Mouse (Mus musculus) cerebellum, adult (tissue): ENCODE measurements around the gene Tsx.
"Not testable (repeated sequence)": the region's sequence is repeated elsewhere in the genome, so short reads cannot be mapped to it uniquely, and the experiment has no call there.

Source experiments
- ATAC-seq: cut with Nextera tagmentation; 2 replicates; pipeline ENCODE4 v1.9.2; 2017; ENCODE audit warnings: mild to moderate bottlenecking, moderate library complexity, mixed read lengths; ENCODE audit not compliant: insufficient number of reproducible peaks, low FRiP score, low TSS enrichment

Gene Tsx

DNA sequence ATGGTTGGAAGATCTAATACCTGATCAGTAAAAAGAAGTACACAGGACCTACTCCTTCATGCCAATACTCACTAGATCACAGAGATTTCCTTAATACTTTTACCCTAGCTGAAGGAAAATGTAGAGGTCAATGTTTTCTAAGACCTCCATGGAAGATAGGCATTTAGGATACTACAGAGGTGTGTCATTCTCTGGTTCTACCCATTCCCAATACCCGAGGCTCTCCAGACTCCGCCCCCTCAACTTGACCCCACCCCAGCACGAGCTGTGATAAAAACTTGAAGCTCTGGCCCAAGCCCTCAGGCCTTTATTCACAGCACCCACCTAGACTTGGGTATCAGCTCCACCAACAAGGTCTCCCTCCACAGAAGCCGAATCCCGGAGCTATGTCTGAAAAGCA, at the start of gene Tsx:
Gene Tsx (plus strand): TSS at position 301 of the 400 bp plus-strand sequence.
- ATAC-seq, result no peak

DNA sequence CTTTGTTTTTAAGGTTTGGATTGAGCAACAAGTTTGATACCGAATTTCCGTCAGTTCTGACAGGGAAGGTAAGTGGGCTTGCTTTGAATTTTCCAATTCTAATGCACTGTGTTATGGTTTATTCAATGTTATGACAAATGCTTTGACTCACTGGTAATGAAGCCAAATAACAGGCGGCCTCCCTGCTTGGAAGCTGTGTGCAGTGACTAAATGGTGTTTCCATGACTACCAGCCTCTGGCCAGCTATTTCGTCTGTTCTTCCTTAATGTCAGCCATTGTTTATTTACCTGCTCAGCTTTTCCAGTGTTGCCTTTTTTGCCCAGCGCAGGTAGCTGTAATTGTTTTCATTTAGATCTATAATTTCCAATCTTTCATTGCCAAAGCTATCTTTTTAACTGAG, 48.1 kb upstream of the Tsx start:
- no peak for ATAC-seq

DNA sequence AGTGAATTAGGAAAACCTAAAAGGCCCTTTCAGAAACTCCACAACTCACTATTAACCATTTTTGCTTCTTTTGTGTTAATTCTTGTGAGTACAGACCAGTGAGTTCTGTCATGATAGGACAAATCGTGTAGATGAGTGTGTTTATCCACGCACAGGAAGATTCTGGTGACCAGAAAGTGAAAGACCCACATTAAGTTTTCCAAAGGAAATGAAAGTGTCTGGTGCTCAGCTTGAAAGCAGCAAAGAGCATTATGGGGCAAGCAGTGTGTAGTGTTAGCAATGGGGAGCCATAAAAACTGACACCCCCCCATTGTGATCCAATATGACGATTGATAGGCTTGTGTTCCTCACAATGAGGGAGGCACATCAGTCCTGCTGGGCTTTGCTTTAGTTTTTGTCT, 45.6 kb upstream of the Tsx start:
- no peak for ATAC-seq

DNA sequence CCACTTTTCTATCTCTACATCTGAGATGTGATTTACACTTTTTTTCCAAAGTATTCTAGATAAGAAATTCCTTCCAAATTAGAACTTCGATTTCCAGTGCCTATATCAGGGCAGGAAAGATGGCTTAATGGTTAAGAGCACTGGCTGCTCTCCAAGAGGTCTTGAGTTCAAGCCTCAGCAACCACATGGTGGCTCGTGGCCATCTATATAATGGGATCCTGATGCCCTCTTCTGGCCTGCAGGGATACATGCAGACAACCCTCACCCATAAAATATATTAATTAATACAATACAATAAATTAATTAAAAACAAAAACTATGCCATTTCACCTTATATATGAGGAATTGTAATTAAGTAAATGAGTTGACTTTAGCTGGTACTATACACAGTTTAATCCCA, 43.0 kb upstream of the Tsx start:
- no peak for ATAC-seq

DNA sequence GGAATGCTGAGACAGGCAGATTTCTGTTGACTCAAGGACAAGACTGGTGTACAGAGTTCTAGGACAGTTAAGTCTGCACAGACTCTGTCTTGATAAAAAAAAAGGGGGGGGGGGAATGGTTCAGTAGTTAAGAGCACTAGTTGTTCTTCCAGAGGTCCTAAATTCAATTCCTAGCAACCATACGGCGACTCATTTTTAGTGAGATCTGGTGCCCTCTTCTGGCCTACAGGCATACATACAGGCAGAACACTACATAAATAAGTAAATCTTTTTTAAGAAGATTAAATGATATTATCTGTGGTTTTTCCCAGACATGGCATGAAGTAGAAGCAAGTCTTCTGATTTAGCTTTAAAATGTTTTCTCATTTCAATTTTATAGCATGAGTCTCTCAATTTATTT, 42.6 kb upstream of the Tsx start:
- no peak for ATAC-seq

DNA sequence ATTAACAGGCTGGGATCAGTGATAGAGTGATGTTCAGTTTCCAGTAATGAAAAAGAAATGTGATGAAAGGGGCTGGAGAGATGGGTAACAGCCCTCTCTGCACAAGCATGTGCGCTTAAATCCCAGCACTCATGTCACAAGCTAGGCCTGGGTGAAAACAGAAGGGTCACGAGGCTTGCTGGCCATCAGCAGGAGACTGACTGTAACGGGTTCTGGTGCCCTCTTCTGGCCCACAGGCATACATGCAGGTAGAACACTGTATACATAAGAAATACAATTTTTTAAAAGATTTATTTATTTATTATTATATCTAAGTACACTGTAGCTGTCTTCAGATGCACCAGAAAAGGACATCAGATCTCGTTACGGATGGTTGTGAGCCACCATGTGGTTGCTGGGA, 40.0 kb upstream of the Tsx start:
- no peak for ATAC-seq

DNA sequence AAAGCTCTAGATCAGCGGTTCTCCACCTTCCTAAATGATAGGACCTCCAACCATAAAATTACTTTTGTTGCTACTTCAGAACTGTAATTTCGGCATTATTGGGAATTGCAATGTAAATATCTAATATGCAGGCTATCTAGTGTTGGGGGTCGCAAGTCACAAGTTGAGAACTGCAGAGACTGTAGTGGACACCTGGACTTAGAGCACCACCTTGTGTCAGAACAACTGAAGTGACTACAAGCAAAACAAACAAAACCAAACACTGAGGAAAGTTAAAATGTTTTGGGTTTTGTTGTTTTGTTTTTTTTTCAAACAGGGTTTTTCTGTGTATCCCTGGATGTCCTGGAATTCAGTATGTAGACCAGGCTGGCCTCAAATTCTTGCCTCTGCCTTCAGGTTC, 29.7 kb upstream of the Tsx start:
- no peak for ATAC-seq

DNA sequence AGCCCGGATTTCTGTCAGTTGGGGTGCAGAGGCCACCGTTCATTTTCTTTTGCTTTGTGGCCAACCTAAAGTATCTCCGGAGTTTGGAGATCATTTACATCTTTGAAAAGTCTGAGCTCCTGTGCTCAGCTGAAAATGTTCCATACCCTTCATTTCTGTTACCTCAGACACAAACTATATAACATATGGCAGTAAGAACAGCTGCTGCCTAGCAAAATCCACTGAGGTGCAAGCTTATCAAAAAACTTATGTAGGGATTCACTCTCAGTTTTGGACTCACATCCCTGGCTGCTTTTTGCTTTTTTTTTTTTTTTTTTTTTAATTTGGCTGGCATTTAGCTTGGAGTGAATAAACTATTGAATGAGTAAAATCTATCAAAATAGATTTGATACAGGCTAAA, 26.1 kb upstream of the Tsx start:
- ATAC-seq, result no peak

DNA sequence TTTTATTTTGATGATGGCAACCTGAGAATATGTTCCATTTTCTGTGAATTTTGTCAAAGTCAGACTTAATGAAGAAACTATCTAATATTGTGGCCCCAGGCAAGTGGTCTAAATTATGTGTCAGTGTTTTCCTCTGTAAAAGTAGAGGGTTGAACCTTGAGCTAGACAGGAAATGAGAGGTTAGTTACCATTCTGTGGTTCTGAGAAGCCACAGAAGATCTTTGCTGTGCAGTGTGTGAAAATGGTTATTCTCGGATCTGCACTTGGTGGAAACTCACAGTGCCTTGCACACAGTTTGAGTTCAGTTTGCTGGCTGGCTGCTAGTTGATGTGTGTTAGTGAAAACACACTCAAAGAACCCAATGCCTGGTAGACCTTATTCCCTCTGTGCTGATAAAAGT, 20.4 kb upstream of the Tsx start:
- ATAC-seq, result no peak

DNA sequence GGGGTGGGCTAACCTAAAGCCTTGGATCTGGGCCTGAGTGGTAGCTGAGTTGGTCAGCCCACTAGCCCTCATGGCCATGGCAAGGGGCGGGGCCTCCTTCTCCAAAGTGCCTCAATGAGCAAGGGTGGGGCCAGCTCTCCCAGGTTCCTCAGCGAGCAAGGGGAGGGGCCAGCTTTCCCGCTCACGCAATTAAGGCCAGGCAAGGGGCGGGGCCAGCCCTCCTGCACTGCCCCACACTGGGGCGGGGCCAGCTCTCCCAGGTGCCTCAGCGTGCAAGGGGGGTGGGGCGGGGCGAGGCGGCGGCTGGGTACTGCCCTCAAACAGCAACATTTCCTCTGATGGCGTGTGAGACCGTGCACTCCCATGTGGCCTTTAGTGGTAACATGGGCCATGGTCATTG, 9.2 kb upstream of the Tsx start:
- no peak for ATAC-seq

DNA sequence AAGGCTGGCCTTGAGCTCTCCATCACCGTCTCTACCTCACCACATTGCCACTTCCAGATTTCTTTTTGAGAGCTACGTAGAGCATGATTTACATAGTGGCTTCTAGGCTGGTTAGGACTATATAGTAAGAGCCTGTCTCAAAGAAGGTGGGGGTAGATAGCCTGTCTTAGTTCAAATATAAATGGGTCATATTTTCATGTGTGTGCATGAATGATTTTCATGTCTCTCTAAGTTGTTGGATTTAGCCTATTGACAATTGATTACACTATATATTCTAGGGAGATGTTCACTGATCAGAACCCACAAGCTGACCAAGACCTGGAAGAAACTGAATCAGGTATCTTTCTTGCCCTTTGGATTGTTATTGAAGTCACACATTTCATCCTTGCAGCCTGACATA, 7.4 kb downstream of the Tsx start, which contains the start of gene Gm26992:
Gene Gm26992 (plus strand): TSS at position 301 of the 400 bp plus-strand sequence.
- ATAC-seq, result no peak

DNA sequence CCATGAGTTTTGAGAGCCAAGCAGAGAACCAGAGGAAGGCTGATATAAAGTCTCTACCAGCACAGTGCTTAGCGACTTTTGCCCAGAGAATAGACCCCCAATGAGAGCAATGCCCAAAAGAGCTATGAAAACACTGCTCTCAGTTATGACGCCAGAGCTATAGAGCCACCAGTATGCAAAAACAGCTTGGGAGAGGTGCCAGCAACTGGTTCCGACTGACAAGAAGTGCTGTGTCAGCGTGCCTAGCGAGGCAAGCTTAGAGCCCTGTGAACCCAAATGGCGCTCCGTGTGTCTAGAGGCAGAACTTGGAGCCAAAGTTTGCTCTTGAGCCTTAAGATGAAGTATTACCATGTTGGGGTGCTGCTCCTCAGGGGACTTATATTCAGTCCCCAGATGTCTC, 13.4 kb downstream of the Tsx start:
- ATAC-seq, result no peak

DNA sequence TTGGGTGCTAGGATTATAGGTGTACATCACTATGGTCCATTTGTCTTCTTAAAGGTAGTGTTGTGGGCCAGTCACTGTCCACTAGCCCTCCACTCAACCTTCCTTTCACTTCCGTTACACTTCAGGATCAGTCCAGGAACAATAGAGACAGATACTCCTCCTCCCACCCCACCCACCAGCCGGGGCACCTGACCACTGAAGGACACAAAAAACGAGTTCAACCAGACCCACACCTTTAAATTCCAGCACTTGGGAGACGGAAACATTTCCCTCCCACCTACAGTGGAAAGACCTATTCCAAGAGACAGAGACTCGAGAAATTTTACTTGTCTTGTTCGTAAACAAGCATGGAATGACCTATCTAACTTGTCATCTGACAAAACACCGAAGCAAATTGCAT, 18.0 kb downstream of the Tsx start:
- no peak for ATAC-seq

DNA sequence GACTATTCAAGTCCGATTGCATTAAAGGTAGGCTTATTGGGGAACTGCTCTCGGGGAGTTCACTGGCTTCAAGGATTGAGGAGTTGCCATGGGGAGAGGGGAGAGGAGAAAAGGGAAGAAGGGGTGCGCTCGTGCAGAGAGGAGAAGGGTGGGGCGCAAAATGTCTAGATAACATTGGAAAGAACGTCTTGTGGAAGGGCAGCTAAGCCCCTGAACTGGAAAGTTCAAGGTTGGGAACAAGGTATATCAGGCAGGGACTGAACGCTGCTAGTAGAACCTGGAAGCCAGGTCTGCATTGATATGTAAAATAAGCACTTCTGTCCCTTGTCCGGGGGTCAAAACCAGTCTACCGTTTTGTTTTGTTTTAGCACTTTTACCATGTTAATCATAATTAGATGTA, 23.8 kb downstream of the Tsx start:
- ATAC-seq, result no peak

DNA sequence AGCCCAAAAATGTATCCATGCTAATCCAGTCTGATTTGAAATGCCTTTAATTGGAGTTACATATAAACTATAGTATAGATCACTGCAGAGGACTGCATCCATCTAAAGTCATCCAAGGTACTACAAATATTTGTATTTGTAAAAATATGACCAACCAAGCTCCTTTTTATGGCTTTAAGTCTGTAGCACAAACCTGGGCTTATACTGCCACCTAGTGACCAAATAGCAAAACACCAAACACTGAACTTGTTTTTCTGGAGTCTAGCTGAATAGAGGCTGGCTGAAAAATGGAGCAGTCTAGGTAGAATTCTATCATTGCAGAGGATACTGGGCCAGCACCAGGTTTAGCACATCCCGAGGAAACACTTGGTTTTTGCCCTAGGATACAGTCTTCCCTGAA, 26.5 kb downstream of the Tsx start:
- ATAC-seq, result 0 out of 2 replicates have a peak, but pooled peaks have one; percentile 31

DNA sequence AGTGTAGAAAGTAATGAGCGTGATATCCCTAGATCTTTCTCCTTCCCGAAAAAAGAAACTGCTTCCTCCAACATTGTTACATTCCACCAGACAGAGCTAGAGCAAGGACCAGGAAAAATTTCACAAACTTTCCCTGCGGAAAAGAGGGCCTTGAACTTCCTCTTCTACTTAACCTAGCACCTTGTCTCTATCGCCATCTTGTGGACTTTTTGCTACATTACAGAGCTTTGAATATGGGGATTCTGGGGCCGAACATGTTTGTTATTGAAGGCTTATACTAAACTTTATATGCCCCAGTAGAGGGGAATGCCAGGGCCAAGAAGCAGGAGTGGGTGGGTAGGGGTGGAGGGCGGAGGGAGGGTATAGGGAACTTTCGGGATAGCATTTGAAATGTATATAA, 29.5 kb downstream of the Tsx start:
- ATAC-seq, result no peak

DNA sequence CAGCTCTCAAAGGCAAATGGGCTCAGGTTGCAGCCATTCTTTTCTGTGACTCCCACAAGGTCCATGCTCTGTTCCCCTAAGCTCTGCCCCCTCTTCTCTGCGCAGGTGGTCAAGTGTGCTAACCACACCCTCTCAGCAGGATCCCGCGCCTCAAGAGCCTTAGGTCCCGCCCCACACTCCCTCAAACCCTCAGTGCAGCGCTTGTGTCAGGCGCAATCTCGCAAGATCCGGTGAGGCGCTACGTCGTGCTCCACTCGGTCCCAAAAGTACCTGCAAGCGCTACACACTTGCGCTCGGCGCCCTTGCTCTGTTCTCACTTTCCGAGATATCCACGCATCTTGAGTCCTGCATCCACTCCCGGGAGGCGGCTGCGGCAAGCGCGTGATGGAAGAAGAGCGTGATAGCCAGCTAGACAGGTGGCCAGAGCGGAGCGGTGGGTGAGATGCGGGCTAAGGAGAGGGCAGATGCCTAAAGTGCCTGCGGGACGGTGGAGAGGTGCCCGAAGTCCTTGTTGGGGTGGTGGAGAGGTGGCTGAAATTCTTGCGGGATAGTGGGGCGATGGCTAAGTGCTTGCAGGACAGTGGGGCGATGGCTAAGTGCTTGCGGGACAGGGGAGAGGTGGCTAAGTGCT, 33.4 kb downstream of the Tsx start:
- ATAC-seq, result peak; percentile 36; the same call in 1 of the 2 replicates

DNA sequence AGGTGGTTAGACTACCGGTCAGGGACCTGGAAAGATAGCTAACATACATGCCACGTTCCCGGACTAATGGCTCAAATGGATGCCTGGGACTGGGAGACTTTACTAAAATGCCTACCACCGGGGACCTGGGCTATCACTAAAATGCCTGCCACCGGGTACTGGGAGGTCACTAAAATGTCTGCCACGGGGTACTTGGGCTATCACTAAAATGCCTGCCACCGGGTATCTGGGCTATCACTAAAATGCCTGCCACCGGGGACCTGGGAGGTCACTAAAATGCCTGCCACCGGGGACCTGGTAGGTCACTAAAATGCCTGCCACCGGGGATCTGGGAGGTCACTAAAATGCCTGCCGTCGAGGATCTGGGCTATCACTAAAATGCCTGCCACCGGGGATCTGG, 34.2 kb downstream of the Tsx start:
- not testable (repeated sequence) for ATAC-seq

DNA sequence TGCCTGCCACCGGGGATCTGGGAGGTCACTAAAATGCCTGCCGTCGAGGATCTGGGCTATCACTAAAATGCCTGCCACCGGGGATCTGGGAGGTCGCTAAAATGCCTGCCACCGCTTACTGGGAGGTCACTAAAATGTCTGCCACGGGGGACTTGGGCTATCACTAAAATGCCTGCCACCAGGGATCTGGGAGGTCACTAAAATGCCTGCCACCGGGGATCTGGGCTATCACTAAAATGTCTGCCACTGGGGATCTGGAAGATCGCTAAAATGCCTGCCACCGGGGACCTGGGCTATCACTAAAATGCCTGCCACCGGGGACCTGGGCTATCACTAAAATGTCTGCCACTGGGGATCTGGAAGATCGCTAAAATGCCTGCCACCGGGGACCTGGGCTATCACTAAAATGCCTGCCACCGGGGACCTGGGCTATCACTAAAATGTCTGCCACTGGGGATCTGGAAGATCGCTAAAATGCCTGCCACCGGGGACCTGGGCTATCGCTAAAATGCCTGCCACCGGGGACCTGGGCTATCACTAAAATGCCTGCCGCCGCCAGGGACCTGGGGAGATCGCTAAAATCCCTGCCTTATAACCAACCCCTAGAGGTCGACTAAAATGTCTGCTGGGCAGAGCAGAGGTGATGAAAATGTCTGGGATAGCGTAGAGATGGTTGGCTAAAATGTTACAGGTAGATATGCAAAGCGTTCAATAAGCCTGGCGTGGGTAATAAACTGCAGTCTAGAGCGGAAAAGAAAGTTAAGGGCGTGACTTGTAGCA, 34.9 kb downstream of the Tsx start:
- not testable (repeated sequence) for ATAC-seq

DNA sequence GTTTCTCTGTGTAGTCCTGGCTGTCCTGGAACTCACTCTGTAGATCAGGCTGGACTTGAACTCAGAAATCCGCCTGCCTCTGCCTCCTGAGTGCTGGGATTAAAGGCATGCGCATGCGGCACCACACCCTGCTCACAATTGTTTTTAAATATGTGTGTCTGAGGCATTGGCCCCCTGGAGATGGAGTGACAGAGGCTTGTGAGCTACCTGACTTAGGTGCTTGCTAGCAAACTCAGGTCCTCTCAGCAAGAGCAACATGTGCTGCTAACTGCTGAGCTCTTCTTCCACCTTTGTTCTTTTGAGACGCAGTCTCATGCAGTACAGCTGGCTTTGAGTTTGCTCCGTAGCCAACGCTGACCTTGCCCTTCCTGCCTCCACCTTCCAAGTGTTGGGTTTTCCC, 38.5 kb downstream of the Tsx start:
- no peak for ATAC-seq

DNA sequence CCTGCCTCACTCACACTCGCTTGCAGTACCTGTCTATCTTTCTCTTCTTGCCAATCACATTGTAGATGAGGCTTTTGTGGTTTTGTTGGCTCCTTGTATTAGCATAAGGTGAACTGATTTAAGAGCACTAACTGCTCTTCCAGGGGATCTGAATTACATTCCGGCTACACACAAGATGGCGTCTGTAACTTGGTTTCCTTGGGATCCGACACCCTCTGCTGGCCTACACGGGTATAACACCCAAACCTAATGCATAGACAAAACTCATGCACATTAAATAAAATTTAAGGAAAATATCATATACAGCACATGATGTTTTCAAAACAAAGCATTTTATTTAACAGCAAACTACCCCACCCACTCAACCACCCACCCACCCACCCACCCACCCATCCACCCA, 45.8 kb downstream of the Tsx start:
- ATAC-seq, result no peak

DNA sequence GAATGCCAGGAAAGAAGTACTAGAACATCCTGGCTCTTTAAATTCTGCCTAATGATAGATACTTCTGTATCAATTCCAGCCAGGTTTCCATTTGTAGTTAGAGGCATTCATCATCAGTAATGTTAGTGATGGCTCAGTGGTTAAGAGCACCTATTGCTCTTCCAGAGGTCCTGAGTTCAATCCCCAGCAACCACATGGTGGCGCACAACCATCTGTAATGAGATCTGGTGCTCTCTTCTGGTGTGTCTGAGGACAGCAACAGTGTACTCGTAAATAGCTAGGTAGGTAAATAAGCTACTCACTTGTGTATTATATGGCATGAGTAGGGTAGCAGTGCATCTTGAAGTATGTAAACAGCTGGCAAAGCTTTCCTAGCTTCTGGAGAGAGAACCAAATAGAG, 54.7 kb downstream of the Tsx start:
- no peak for ATAC-seq
